Mouse (Mus musculus): ENCODE results near the gene Tctex1d4.

The Tctex1d4 gene

GRCm38 (mm10) chr4:117140613-117141012 is 14.0 kb downstream of the Tctex1d4 start:
- ChIA-PET POLR2A (interaction anchor here (0.6 to 69.1 kb wide), 21 partner anchors 8 to 311 kb away, joined by 3 to 3713 read pairs (median 11); partner anchors contain the start of genes Rps8 (in 3 of the 4), Btbd19 (in 2 of the 4), Tctex1d4 (in 2 of the 4) and Hectd3 (in 1 of the 4)), CTCF (interaction anchor here (0.5 to 4.7 kb wide), 36 partner anchors 8 to 512 kb away, joined by 3 to 44 read pairs (median 6); partner anchors contain the start of genes Hectd3 (in 4 of the 4), Btbd19 (in 1 of the 4), Kif2c (in 1 of the 4) and Ptch2 (in 1 of the 4))

- POLR2A ChIA-PET: interaction anchor here (0.6 to 69.1 kb wide), 37 partner anchors 6 to 560 kb away, joined by 3 to 3713 read pairs (median 5); partner anchors contain the start of genes Plk3 (in 4 of the 4), Btbd19 (in 3 of the 4), Rps8 (in 3 of the 4) and Tctex1d4 (in 2 of the 4)
- CTCF ChIA-PET: interaction anchor here (0.5 to 5.1 kb wide), 15 partner anchors 9 to 418 kb away, joined by 3 to 39 read pairs (median 4); partner anchors contain the start of genes Hectd3 (in 1 of the 4) and Plk3 (in 1 of the 4)
These were observed 16.4 kb downstream of the Tctex1d4 start for GRCm38 (mm10) chr4:117143023-117143422.

- ChIA-PET CTCF (interaction anchor here (0.6 to 5.5 kb wide), 30 partner anchors 8 to 437 kb away, joined by 3 to 39 read pairs (median 6); partner anchors contain the start of genes Plk3 (in 2 of the 4), Ptch2 (in 2 of the 4), Ccdc163 (in 1 of the 4) and Hectd3 (in 1 of the 4)), POLR2A (interaction anchor here in 3 of 4 experiments (0.6 to 69.1 kb wide), 36 partner anchors 4 to 1071 kb away, joined by 3 to 3713 read pairs (median 8); partner anchors contain the start of genes Kif2c (in 3 of the 3), Plk3 (in 3 of the 3), Rps8 (in 3 of the 3) and Btbd19 (in 2 of the 3))
These were observed 18.7 kb downstream of the Tctex1d4 start for GRCm38 (mm10) chr4:117145248-117145647.

- ChIA-PET CTCF (interaction anchor here (0.6 to 5.5 kb wide), 66 partner anchors 8 to 527 kb away, joined by 3 to 39 read pairs (median 4); partner anchors contain the start of genes Ptch2 (in 4 of the 4), Btbd19 (in 3 of the 4), Plk3 (in 2 of the 4) and Rps8 (in 2 of the 4)), POLR2A (interaction anchor here (0.5 to 69.1 kb wide), 44 partner anchors 3 to 437 kb away, joined by 3 to 3713 read pairs (median 5); partner anchors contain the start of genes Kif2c (in 4 of the 4), Plk3 (in 4 of the 4), Ptch2 (in 3 of the 4) and Rps8 (in 3 of the 4))
These were observed 19.6 kb downstream of the Tctex1d4 start for GRCm38 (mm10) chr4:117146176-117146575.

- POLR2A ChIA-PET: interaction anchor here (0.6 to 69.1 kb wide), 52 partner anchors 1 to 746 kb away, joined by 3 to 3713 read pairs (median 6); partner anchors contain the start of genes Plk3 (in 4 of the 4), Rps8 (in 4 of the 4), Btbd19 (in 3 of the 4) and Kif2c (in 3 of the 4)
- CTCF ChIA-PET: interaction anchor here in 3 of 4 experiments (0.5 to 5.5 kb wide), 14 partner anchors 9 to 300 kb away, joined by 3 to 22 read pairs (median 6); partner anchors contain the start of genes Hectd3 (in 1 of the 3), Kif2c (in 1 of the 3) and Plk3 (in 1 of the 3)
These were observed 21.6 kb downstream of the Tctex1d4 start for GRCm38 (mm10) chr4:117148047-117148713.

- CTCF ChIA-PET: interaction anchor here in 3 of 4 experiments (0.7 to 5.5 kb wide), 12 partner anchors 9 to 197 kb away, joined by 3 to 22 read pairs (median 4); partner anchors contain the start of genes Kif2c (in 1 of the 3) and Plk3 (in 1 of the 3)
- POLR2A ChIA-PET: interaction anchor here (0.6 to 69.1 kb wide), 55 partner anchors 0 to 1533 kb away, joined by 3 to 3713 read pairs (median 5); partner anchors contain the start of genes Btbd19 (in 3 of the 4), Kif2c (in 3 of the 4), Plk3 (in 3 of the 4) and Ptch2 (in 3 of the 4)
These were observed 22.2 kb downstream of the Tctex1d4 start for GRCm38 (mm10) chr4:117148815-117149214.

GRCm38 (mm10) chr4:117149291-117150211 is 23.0 kb downstream of the Tctex1d4 start:
- ChIA-PET CTCF (interaction anchor here in 3 of 4 experiments (0.6 to 5.5 kb wide), 11 partner anchors 10 to 163 kb away, joined by 3 to 22 read pairs (median 5); no protein-coding TSS in a partner anchor), POLR2A (interaction anchor here (0.6 to 69.1 kb wide), 67 partner anchors 0 to 1533 kb away, joined by 3 to 3713 read pairs (median 5); partner anchors contain the start of genes Btbd19 (in 3 of the 4), Kif2c (in 3 of the 4), Plk3 (in 3 of the 4) and Armh1 (in 2 of the 4))

GRCm38 (mm10) chr4:117150212-117150733 is 23.7 kb downstream of the Tctex1d4 start:
- ChIA-PET CTCF (interaction anchor here in 2 of 4 experiments (0.6 to 3.1 kb wide), 5 partner anchors 11 to 100 kb away, joined by 3 to 15 read pairs (median 5); no protein-coding TSS in a partner anchor), POLR2A (interaction anchor here (0.6 to 69.1 kb wide), 51 partner anchors 1 to 465 kb away, joined by 3 to 3713 read pairs (median 7); partner anchors contain the start of genes Btbd19 (in 3 of the 4), Plk3 (in 3 of the 4), Armh1 (in 2 of the 4) and Hectd3 (in 2 of the 4))

- ChIA-PET POLR2A (interaction anchor here (0.6 to 69.1 kb wide), 58 partner anchors 2 to 792 kb away, joined by 3 to 3713 read pairs (median 6); partner anchors contain the start of genes Btbd19 (in 3 of the 4), Kif2c (in 3 of the 4), Plk3 (in 3 of the 4) and Tctex1d4 (in 3 of the 4)), CTCF (interaction anchor here in 2 of 4 experiments (0.6 to 1.4 kb wide), 7 partner anchors 11 to 486 kb away, joined by 3 to 7 read pairs (median 4); partner anchors contain the start of gene Kif2c (in 1 of the 2))
These were observed 24.8 kb downstream of the Tctex1d4 start for GRCm38 (mm10) chr4:117151416-117151815.

GRCm38 (mm10) chr4:117152714-117153113 is 26.1 kb downstream of the Tctex1d4 start:
- ChIA-PET POLR2A (interaction anchor here (0.5 to 69.1 kb wide), 78 partner anchors 0 to 1024 kb away, joined by 3 to 3713 read pairs (median 4); partner anchors contain the start of genes Plk3 (in 4 of the 4), Btbd19 (in 3 of the 4), Kif2c (in 3 of the 4) and Tctex1d4 (in 3 of the 4)), CTCF (interaction anchor here (0.6 to 1.8 kb wide), 13 partner anchors 12 to 1005 kb away, joined by 3 to 21 read pairs (median 4); partner anchors contain the start of genes Btbd19 (in 1 of the 4), Kif2c (in 1 of the 4), Plk3 (in 1 of the 4) and Tctex1d4 (in 1 of the 4))

- ChIA-PET POLR2A (interaction anchor here (0.6 to 69.1 kb wide), 72 partner anchors 2 to 1080 kb away, joined by 3 to 3713 read pairs (median 6); partner anchors contain the start of genes Btbd19 (in 3 of the 4), Kif2c (in 3 of the 4), Plk3 (in 3 of the 4) and Tctex1d4 (in 3 of the 4)), CTCF (interaction anchor here in 3 of 4 experiments (0.6 to 2.6 kb wide), 6 partner anchors 9 to 402 kb away, joined by 3 to 13 read pairs (median 4); no protein-coding TSS in a partner anchor)
These were observed 28.6 kb downstream of the Tctex1d4 start for GRCm38 (mm10) chr4:117155020-117155791.

GRCm38 (mm10) chr4:117155792-117156355 is 29.3 kb downstream of the Tctex1d4 start, which contains the start of gene Rps8:
Rps8 (minus strand) TSS chr4:117156243.
- ChIA-PET POLR2A (interaction anchor here (0.6 to 69.1 kb wide), 91 partner anchors 3 to 1927 kb away, joined by 3 to 3713 read pairs (median 6); partner anchors contain the start of genes Btbd19 (in 3 of the 4), Kif2c (in 3 of the 4), Plk3 (in 3 of the 4) and Tctex1d4 (in 3 of the 4)), CTCF (interaction anchor here in 3 of 4 experiments (0.6 to 2.6 kb wide), 11 partner anchors 10 to 402 kb away, joined by 3 to 15 read pairs (median 4); no protein-coding TSS in a partner anchor)

- ChIA-PET CTCF (interaction anchor here in 3 of 4 experiments (0.6 to 2.6 kb wide), 11 partner anchors 10 to 401 kb away, joined by 3 to 15 read pairs (median 4); no protein-coding TSS in a partner anchor), POLR2A (interaction anchor here (0.6 to 69.1 kb wide), 87 partner anchors 4 to 1927 kb away, joined by 3 to 3713 read pairs (median 6); partner anchors contain the start of genes Btbd19 (in 3 of the 4), Kif2c (in 3 of the 4), Plk3 (in 3 of the 4) and Tctex1d4 (in 3 of the 4))
These were observed 29.8 kb downstream of the Tctex1d4 start for GRCm38 (mm10) chr4:117156372-117156771.

GRCm38 (mm10) chr4:117159666-117160065 is 33.1 kb downstream of the Tctex1d4 start:
- ChIA-PET POLR2A (interaction anchor here (0.6 to 69.1 kb wide), 32 partner anchors 3 to 451 kb away, joined by 3 to 3713 read pairs (median 5); partner anchors contain the start of genes Btbd19 (in 3 of the 4), Kif2c (in 3 of the 4), Plk3 (in 3 of the 4) and Tctex1d4 (in 3 of the 4)), CTCF (interaction anchor here in 3 of 4 experiments (0.6 to 5.4 kb wide), 8 partner anchors 10 to 706 kb away, joined by 3 to 22 read pairs (median 3); no protein-coding TSS in a partner anchor)
